Mouse (Mus musculus) heart, embryonic 10.5 days (tissue): ENCODE results near the gene Mpp5. TPM values are rescaled to one million over a fixed set of nuclear protein-coding genes. Genes with fewer than 3 reads are reported as not detected.

Source experiments
- DNase-seq: peaks from one replicate; pipeline ENCODE4 v3.0.0-alpha.2; 2017; ENCODE audit warnings: low spot score
- H3K27ac ChIP-seq: fragments of 300-500 bp; sonication (generic); 2 replicates; pipeline ENCODE4 v1.5.1; 2016; ENCODE audit warnings: mild to moderate bottlenecking
- H3K27me3 ChIP-seq: fragments of 300-500 bp; sonication (generic); 2 replicates; pipeline ENCODE4 v1.6.1; 2016; ENCODE audit warnings: mild to moderate bottlenecking; ENCODE audit not compliant: poor library complexity, insufficient read depth, severe bottlenecking
- H3K36me3 ChIP-seq: fragments of 300-500 bp; sonication (generic); 2 replicates; pipeline ENCODE4 v1.6.1; 2016; ENCODE audit warnings: mild to moderate bottlenecking, moderate library complexity
- H3K4me1 ChIP-seq: fragments of 300-500 bp; sonication (generic); 2 replicates; pipeline ENCODE4 v1.6.1; 2016; ENCODE audit warnings: mild to moderate bottlenecking
- H3K4me3 ChIP-seq: fragments of 300-500 bp; sonication (generic); 2 replicates; pipeline ENCODE4 v1.5.1; 2016; ENCODE audit warnings: mild to moderate bottlenecking, moderate library complexity
- H3K9me3 ChIP-seq: fragments of 300-500 bp; sonication (generic); 2 replicates; pipeline ENCODE4 v1.6.1; 2016; ENCODE audit warnings: mild to moderate bottlenecking, moderate library complexity
- WGBS: fragments of 180-500 bp; shearing (Covaris S2); methylation state at CpG from one replicate; pipeline ENCODE4 v1.1.7; 2016; 5-methylcytosine and 5-hydroxymethylcytosine counted together
- polyA plus RNA-seq: library from polyadenylated mRNA; unstranded; fragments of >200 nt; fragmentation: Nextera tagmentation; extraction: Ambion mirVana; gene quantifications from 2 replicates; pipeline ENCODE4 v1.2.1, GENCODE M21; 2016

The Mpp5 gene
- 25.4 and 26.8 TPM in 2 replicates for polyA plus RNA-seq

DNA sequence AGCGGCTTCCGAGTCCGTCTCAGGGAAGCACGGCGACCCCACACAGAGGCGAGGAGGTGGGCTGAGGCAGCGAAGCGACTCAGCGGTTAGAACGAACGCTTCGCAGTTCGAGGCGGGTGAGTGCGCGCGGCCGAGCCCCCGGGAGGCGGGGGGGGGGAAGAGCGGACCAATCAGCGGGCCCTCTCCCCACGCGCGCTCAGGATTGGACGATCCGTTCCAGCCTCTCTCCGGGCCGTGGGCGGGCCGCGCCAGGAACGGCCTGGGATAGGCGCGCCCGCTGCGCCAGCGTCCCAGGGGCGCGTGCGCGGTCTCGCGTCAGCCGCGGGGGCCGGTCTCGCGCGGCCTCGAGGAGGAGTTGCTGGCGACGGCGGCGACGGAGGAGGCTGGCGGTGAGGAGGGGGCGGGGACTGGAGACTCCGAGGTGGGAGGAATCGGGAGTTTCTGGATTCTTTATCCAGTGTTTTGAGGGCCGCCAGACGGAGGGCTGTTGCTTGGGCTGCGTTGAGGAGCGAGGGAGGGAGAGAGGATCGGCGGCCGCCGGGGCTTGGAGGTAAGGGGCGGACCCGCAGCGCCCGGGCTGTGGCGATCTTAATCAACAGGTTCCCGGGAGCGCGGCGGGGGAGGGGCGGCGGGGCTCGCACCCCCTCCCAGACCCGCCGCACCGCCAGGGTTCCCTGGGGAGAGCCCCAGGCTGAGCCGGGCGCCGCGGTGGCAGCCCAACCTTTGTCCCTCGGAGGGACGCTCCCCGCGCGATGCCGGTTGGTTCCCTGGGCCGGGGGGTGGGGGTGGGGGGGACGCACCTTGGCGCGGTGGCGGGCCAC lies at the start of gene Mpp5:
Gene Mpp5, plus strand, starts transcription at position 351 of the 821 bp plus-strand sequence.
- Histone ChIP-seq H3K36me3 (no peaks in the 10 kb centered on the region), H3K4me1 (peaks cover 3% of the 10 kb centered on the region), H3K27me3 (no peaks in the 10 kb centered on the region), H3K9me3 (no peaks in the 10 kb centered on the region), H3K4me3 (peak within 1 kb of the TSS; percentile 84), H3K27ac (peak within 1 kb of the TSS; percentile 97)
- WGBS, result under 1% methylated on average over 95 of the region's 98 CpGs
- peak; percentile 97 for DNase-seq

DNA sequence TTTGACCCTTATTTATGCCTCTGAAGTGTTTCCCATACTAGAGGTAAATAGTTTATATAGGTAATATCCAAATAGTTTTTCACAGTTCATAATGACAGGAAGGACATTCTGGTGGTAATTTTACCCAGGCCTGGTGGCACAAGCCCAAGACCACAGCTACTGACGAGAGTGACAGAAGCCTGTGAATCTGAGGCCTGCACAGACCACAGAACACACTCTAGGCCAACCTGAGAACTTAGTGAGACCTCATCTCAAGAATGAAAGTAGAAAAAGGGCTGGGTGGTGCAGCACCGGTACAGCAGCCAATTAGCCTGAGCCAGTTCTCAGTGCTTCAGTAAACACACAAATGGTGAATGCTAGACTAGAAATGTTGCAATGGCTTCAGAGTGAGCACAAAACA lies 30.9 kb upstream of the Mpp5 start:
- Histone ChIP-seq H3K36me3 (no peaks in the 10 kb centered on the region), H3K4me3 (no peak overlapping the region), H3K27ac (no peak overlapping the region), H3K9me3 (no peaks in the 10 kb centered on the region), H3K4me1 (no peaks in the 10 kb centered on the region), H3K27me3 (no peaks in the 10 kb centered on the region)
- no peak for DNase-seq
- WGBS, result 68% methylated on average over 2 of the region's 2 CpGs

GRCm38 (mm10) chr12:78727723-78728122 lies 21.0 kb upstream of the Mpp5 start:
- no peaks in the 10 kb centered on the region for H3K4me1 ChIP-seq
- WGBS, result 46% methylated on average over 4 of the region's 4 CpGs
- no peak overlapping the region for H3K27ac ChIP-seq
- no peaks in the 10 kb centered on the region for H3K9me3 ChIP-seq
- no peak for DNase-seq
- H3K27me3 ChIP-seq, result no peaks in the 10 kb centered on the region
- H3K36me3 ChIP-seq, result no peaks in the 10 kb centered on the region
- H3K4me3 ChIP-seq, result no peak overlapping the region

GRCm38 (mm10) chr12:78739633-78740032 lies 9.1 kb upstream of the Mpp5 start:
- H3K9me3 ChIP-seq, result no peaks in the 10 kb centered on the region
- H3K27ac ChIP-seq, result no peak overlapping the region
- no peaks in the 10 kb centered on the region for H3K4me1 ChIP-seq
- no peak for DNase-seq
- H3K27me3 ChIP-seq, result no peaks in the 10 kb centered on the region
- H3K4me3 ChIP-seq, result no peak overlapping the region
- no peaks in the 10 kb centered on the region for H3K36me3 ChIP-seq
- WGBS, result 71% methylated on average over 2 of the region's 2 CpGs

GRCm38 (mm10) chr12:78740289-78740688 lies 8.4 kb upstream of the Mpp5 start:
- no peak for DNase-seq
- Histone ChIP-seq H3K4me1 (no peaks in the 10 kb centered on the region), H3K9me3 (no peaks in the 10 kb centered on the region), H3K36me3 (no peaks in the 10 kb centered on the region), H3K4me3 (no peak overlapping the region), H3K27me3 (no peaks in the 10 kb centered on the region), H3K27ac (no peak overlapping the region)
- WGBS, result 88% methylated on average over 2 of the region's 2 CpGs

- Histone ChIP-seq H3K36me3 (no peaks in the 10 kb centered on the region), H3K27ac (no peak overlapping the region), H3K27me3 (no peaks in the 10 kb centered on the region), H3K4me3 (no peak overlapping the region), H3K4me1 (no peaks in the 10 kb centered on the region; the same call in 1 of the 2 replicates), H3K9me3 (no peaks in the 10 kb centered on the region)
- WGBS, result 71% methylated on average over 6 of the region's 6 CpGs
- no peak for DNase-seq
These were observed 2.5 kb upstream of the Mpp5 start for GRCm38 (mm10) chr12:78746226-78746625.

DNA sequence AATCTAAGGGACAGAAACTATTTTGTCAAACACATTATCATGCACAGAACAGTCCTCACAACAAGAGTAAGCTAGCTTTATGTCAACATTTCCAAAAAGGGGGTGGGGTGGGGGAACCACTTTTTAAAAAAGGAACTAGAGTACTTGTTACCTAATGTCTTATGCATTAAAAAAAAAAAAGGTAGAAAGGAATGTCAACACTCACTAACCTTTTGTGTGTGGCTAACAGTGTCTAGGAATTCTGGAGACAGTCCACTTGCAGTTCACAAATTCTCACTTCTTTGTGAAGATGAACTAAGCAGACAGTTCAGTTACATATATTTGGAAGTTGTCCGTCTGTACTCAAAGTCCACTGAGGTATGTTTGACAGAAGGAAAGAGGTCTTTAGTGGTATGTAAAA lies 1.3 kb upstream of the Mpp5 start:
- H3K4me1 ChIP-seq, result peaks cover 3% of the 10 kb centered on the region
- no peak for DNase-seq
- H3K9me3 ChIP-seq, result no peaks in the 10 kb centered on the region
- no peaks in the 10 kb centered on the region for H3K27me3 ChIP-seq
- WGBS, result 48% methylated on average over 1 of the region's 1 CpGs
- no peaks in the 10 kb centered on the region for H3K36me3 ChIP-seq
- H3K27ac ChIP-seq, result no peak overlapping the region
- no peak overlapping the region for H3K4me3 ChIP-seq

DNA sequence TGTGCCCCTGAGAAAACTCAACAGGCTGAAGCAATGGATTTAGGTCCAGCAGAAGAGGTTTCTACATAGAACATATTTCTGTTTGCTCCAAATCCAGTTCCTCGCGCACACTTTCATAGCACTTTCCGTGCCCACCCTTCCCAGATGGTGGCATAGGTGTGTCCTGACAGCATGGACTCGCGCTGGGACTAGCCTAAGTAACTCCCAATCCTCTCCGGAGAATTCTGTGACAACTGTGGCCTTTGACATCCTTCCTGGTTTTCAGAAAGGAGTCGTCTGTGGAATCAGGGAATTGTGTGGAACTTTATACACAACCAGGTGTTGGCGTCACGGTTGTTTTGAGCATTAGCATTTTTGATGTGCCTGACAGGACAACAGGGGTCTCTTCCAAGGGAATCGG lies 594 bp upstream of the Mpp5 start:
- H3K27ac ChIP-seq, result peak overlapping the region; percentile 97
- WGBS, result under 1% methylated on average over 10 of the region's 10 CpGs
- H3K9me3 ChIP-seq, result no peaks in the 10 kb centered on the region
- H3K4me1 ChIP-seq, result peaks cover 3% of the 10 kb centered on the region
- no peaks in the 10 kb centered on the region for H3K36me3 ChIP-seq
- H3K4me3 ChIP-seq, result peak overlapping the region; percentile 84
- H3K27me3 ChIP-seq, result no peaks in the 10 kb centered on the region
- DNase-seq, result no peak

- WGBS, result under 1% methylated on average over 25 of the region's 25 CpGs
- peak overlapping the region; percentile 97 for H3K27ac ChIP-seq
- peak; percentile 85 for DNase-seq
- no peaks in the 10 kb centered on the region for H3K36me3 ChIP-seq
- no peaks in the 10 kb centered on the region for H3K9me3 ChIP-seq
- H3K4me3 ChIP-seq, result peak overlapping the region; percentile 84
- H3K27me3 ChIP-seq, result no peaks in the 10 kb centered on the region
- peaks cover 3% of the 10 kb centered on the region for H3K4me1 ChIP-seq
These were observed 683 bp downstream of the Mpp5 start for GRCm38 (mm10) chr12:78749378-78749801.

GRCm38 (mm10) chr12:78761979-78762378 lies 13.3 kb downstream of the Mpp5 start:
- DNase-seq, result no peak
- H3K36me3 ChIP-seq, result no peaks in the 10 kb centered on the region
- no peaks in the 10 kb centered on the region for H3K27me3 ChIP-seq
- H3K27ac ChIP-seq, result no peak overlapping the region
- no peaks in the 10 kb centered on the region for H3K4me1 ChIP-seq
- no peak overlapping the region for H3K4me3 ChIP-seq
- H3K9me3 ChIP-seq, result no peaks in the 10 kb centered on the region

- H3K4me1 ChIP-seq, result 0 out of 2 replicates have a peak, but pooled peaks cover 13% of the 10 kb centered on the region
These were observed 20.5 kb downstream of the Mpp5 start for GRCm38 (mm10) chr12:78769031-78769713.

GRCm38 (mm10) chr12:78773211-78773610 lies 24.5 kb downstream of the Mpp5 start:
- Histone ChIP-seq H3K4me1 (peaks cover 15% of the 10 kb centered on the region; the same call in 1 of the 2 replicates), H3K36me3 (0 out of 2 replicates have a peak, but pooled peaks cover 3% of the 10 kb centered on the region), H3K27me3 (no peaks in the 10 kb centered on the region), H3K27ac (no peak overlapping the region), H3K9me3 (no peaks in the 10 kb centered on the region), H3K4me3 (no peak overlapping the region)
- 18% methylated on average over 2 of the region's 2 CpGs for WGBS
- DNase-seq, result no peak

More at GRCm38 (mm10) chr12:78769031-78769713, 20.5 kb downstream of the Mpp5 start:
- Histone ChIP-seq H3K27me3 (no peaks in the 10 kb centered on the region), H3K4me3 (no peak overlapping the region), H3K9me3 (no peaks in the 10 kb centered on the region), H3K36me3 (0 out of 2 replicates have a peak, but pooled peaks cover 3% of the 10 kb centered on the region), H3K27ac (no peak overlapping the region)
- WGBS, result 47% methylated on average over 6 of the region's 6 CpGs
- DNase-seq, result no peak

- H3K4me3 ChIP-seq, result no peak overlapping the region
- peaks cover 9% of the 10 kb centered on the region; the same call in 1 of the 2 replicates for H3K4me1 ChIP-seq
- no peak overlapping the region for H3K27ac ChIP-seq
- 0 out of 2 replicates have a peak, but pooled peaks cover 3% of the 10 kb centered on the region for H3K36me3 ChIP-seq
- no peak for DNase-seq
- no peaks in the 10 kb centered on the region for H3K9me3 ChIP-seq
- 59% methylated on average over 2 of the region's 2 CpGs for WGBS
- no peaks in the 10 kb centered on the region for H3K27me3 ChIP-seq
These were observed 29.2 kb downstream of the Mpp5 start for GRCm38 (mm10) chr12:78777916-78778315.
